Comparison of ENCODE assay signal across 8 mouse cellular contexts in genomic region chr19:6015511-6016315, GRCm38 (mm10). TPM values are rescaled to one million over a fixed set of nuclear protein-coding genes. Genes with fewer than 3 reads are reported as not detected.
DNase-seq lines count a peak whose midpoint lies in the region; ATAC-seq and TF ChIP-seq lines count a peak whose summit lies in the region.

TSS of gene Capn1 (minus strand) at chr19:6015897.

- 3% methylated on average over 40 of the region's 40 CpGs for whole genome bisulfite sequencing in embryonic facial prominence, embryonic 15.5 days
- 3% methylated on average over 40 of the region's 40 CpGs for WGBS in limb, embryonic 15.5 days
- WGBS in midbrain, postnatal 0 days: 4% methylated on average over 32 of the region's 40 CpGs

- peak within 1 kb of the TSS; percentile 90 for H3K4me2 ChIP-seq in embryonic facial prominence, embryonic 15.5 days (replicated peaks)
- peak within 1 kb of the TSS; percentile 90 for H3K4me2 ChIP-seq in limb, embryonic 15.5 days
- H3K4me2 ChIP-seq in midbrain, postnatal 0 days (ENCODE audit: low read depth, low read length, poor library complexity, severe bottlenecking): peak within 1 kb of the TSS; percentile 88

- peaks cover 31% of the 10 kb centered on the region for H3K4me1 ChIP-seq in embryonic facial prominence, embryonic 15.5 days
- H3K4me1 ChIP-seq in limb, embryonic 15.5 days: peaks cover 32% of the 10 kb centered on the region
- H3K4me1 ChIP-seq in midbrain, postnatal 0 days (ENCODE audit: insufficient read depth, low read length): 0 out of 2 replicates have a peak, but pooled peaks cover 7% of the 10 kb centered on the region

- ATAC-seq in embryonic facial prominence, embryonic 15.5 days (ENCODE audit: insufficient number of reproducible peaks, low FRiP score, low TSS enrichment, low read depth): peak; percentile 82
- peak; percentile 82 for ATAC-seq in limb, embryonic 15.5 days (ENCODE audit: insufficient number of reproducible peaks, low FRiP score, low TSS enrichment, low read depth)
- ATAC-seq in midbrain, postnatal 0 days (ENCODE audit: low FRiP score): peak; percentile 71

- no peaks in the 10 kb centered on the region for H3K9me3 ChIP-seq in embryonic facial prominence, embryonic 15.5 days (replicated peaks)
- no peaks in the 10 kb centered on the region for H3K9me3 ChIP-seq in limb, embryonic 15.5 days
- H3K9me3 ChIP-seq in midbrain, postnatal 0 days (ENCODE audit: low read length): no peaks in the 10 kb centered on the region

- H3K27ac ChIP-seq in embryonic facial prominence, embryonic 15.5 days (replicated peaks): peak within 1 kb of the TSS; percentile 82
- peak within 1 kb of the TSS; percentile 77 for H3K27ac ChIP-seq in limb, embryonic 15.5 days
- H3K27ac ChIP-seq in midbrain, postnatal 0 days (ENCODE audit: low read depth, low read length): no peak within 1 kb of the TSS

- H3K27me3 ChIP-seq in embryonic facial prominence, embryonic 15.5 days: no peaks in the 10 kb centered on the region
- peaks cover 7% of the 10 kb centered on the region; the same call in 1 of the 2 replicates for H3K27me3 ChIP-seq in limb, embryonic 15.5 days
- H3K27me3 ChIP-seq in midbrain, postnatal 0 days (ENCODE audit: insufficient read depth, low read length): peaks cover 5% of the 10 kb centered on the region; the same call in 1 of the 2 replicates

- TF ChIP-seq CTCF in midbrain, postnatal 0 days (IDR thresholded peaks at IDR 0.05): peak; percentile 34

- 0 out of 2 replicates have a peak, but pooled peaks cover 1% of the 10 kb centered on the region for H3K36me3 ChIP-seq in embryonic facial prominence, embryonic 15.5 days
- no peaks in the 10 kb centered on the region for H3K36me3 ChIP-seq in limb, embryonic 15.5 days
- H3K36me3 ChIP-seq in midbrain, postnatal 0 days (ENCODE audit: insufficient read depth, low read length): no peaks in the 10 kb centered on the region

- H3K4me3 ChIP-seq in embryonic facial prominence, embryonic 15.5 days (replicated peaks): peak within 1 kb of the TSS; percentile 59
- H3K4me3 ChIP-seq in limb, embryonic 15.5 days: peak within 1 kb of the TSS; percentile 59
- H3K4me3 ChIP-seq in midbrain, postnatal 0 days (ENCODE audit: low read depth, low read length): peak within 1 kb of the TSS; percentile 49

- peak; percentile 69 for DNase-seq in layer of hippocampus, adult 11-12 months (ENCODE audit: low spot score)
- no peak for DNase-seq in layer of hippocampus, adult 9-10 months (ENCODE audit: low spot score)
- DNase-seq in heart, adult 8-10 months (ENCODE audit: low spot score): peak; percentile 55
- peak; percentile 59 for DNase-seq in kidney, adult 9 months
- peak; percentile 60 for DNase-seq in midbrain, postnatal 0 days (ENCODE audit: low spot score)
- DNase-seq in spleen, postnatal 14 days (ENCODE audit: low spot score in 2 of 2): peak; percentile 56

- H3K9ac ChIP-seq in embryonic facial prominence, embryonic 15.5 days: peak within 1 kb of the TSS; percentile 64
- H3K9ac ChIP-seq in limb, embryonic 15.5 days: peak within 1 kb of the TSS; percentile 63
- H3K9ac ChIP-seq in midbrain, postnatal 0 days (replicated peaks; ENCODE audit: low read length, poor library complexity, severe bottlenecking): peak within 1 kb of the TSS; percentile 68

RNA-seq across cellular contexts. Expression of gene Capn1, which starts in this region (rescaled TPM):
- polyA plus RNA-seq in embryonic facial prominence, embryonic 15.5 days (2015; fragmentation: Nextera tagmentation; extraction: Ambion mirVana): 22.1 and 22.4 TPM in 2 replicates
- total RNA-seq in heart, adult 8-10 months (2022): 10 to 100 TPM; 28.2 to 43.0 (median 35.8) TPM
- polyA plus RNA-seq in limb, embryonic 15.5 days (2015; fragmentation: Nextera tagmentation; extraction: Ambion mirVana): 21.1 and 26.0 TPM in 2 replicates
- total RNA-seq in midbrain, postnatal 0 days (2014; rRNA removed): 7.9 and 13.2 TPM in 2 replicates
- polyA plus RNA-seq in midbrain, postnatal 0 days (2015; fragmentation: Nextera tagmentation; extraction: Ambion mirVana): 3.3 and 3.9 TPM in 2 replicates
